Mouse (Mus musculus): ENCODE measurements around the gene Peak1.

DNA sequence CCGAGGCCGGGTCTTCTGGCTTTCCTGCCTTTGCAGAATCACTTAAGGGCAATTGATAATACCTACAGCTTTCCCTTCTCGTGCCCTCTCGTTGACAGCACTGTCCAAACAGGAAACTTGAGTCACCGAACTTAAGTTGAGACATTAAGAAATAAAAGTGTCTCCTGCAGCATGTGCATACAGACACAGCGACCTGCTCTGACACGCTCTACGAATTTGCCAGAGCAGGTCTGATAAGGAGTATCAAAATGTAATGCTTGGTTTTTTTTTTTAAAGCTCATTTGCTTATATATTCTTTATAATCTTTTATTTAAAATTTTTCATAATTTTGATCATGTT lies 152.9 kb downstream of the Peak1 start:
- TF ChIP-seq GATA1 (IDR thresholded peaks at IDR 0.05; ENCODE audit: borderline replicate concordance, low read length) (no peak), FLI1 (IDR thresholded peaks at IDR 0.05; ENCODE audit: low read length) (no peak)
